Mouse (Mus musculus) heart, postnatal 0 days (tissue): ENCODE data around the gene Morn4.

ENCODE experiments used
- CTCF ChIP-seq: IDR thresholded peaks from 2 replicates; pipeline ENCODE4 v1.5.1; 2016; ENCODE audit warnings: antibody characterized with exemption, control low read depth, low read depth
- EP300 ChIP-seq: IDR thresholded peaks from 2 replicates; pipeline ENCODE4 v1.6.1; 2016; ENCODE audit warnings: antibody characterized with exemption, low read depth

DNA sequence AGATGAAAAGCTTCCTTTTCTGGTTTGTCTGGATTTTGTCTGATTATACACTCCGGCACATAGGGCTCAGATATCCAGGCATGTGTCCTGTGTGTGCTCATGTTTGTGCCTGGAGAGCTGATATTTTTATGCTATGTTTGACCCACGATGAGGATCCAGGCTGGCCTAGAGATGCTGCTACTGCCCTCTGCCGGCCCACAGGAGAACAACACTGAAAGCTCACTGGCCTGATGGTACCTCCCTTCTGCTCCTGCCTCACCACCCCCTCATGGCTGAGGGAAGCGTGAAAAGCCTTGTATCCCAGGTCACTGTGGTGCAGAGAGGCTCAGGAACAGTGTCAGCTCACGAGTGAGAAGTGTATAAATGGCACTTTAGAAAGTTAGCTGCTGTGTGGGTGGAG lies 60.0 kb downstream of the Morn4 start:
- TF ChIP-seq CTCF (peak; percentile 98), EP300 (no peak)
